Mouse (Mus musculus) MN1 (cell line): Measurements from ENCODE around the gene Uvssa.

Source experiments
- DNase-seq: peaks from one replicate; pipeline ENCODE4 v3.0.0-alpha.2; 2016; ENCODE audit warnings: low spot score

Uvssa gene

GRCm38 (mm10) chr5:33372331-33373038 lies 5.9 kb upstream of the Uvssa start:
- peak; percentile 24 for DNase-seq

GRCm38 (mm10) chr5:33377176-33377575 lies 1.2 kb upstream of the Uvssa start:
- DNase-seq = no peak

GRCm38 (mm10) chr5:33377801-33378301 lies 498 bp upstream of the Uvssa start:
- no peak for DNase-seq

- DNase-seq = no peak
Measured at GRCm38 (mm10) chr5:33387550-33387949, 9.2 kb downstream of the Uvssa start.

GRCm38 (mm10) chr5:33393803-33394202 lies 15.5 kb downstream of the Uvssa start:
- DNase-seq = peak; percentile 83

GRCm38 (mm10) chr5:33395693-33396092 lies 17.3 kb downstream of the Uvssa start:
- DNase-seq = no peak

GRCm38 (mm10) chr5:33396828-33397227 lies 18.5 kb downstream of the Uvssa start:
- no peak for DNase-seq

GRCm38 (mm10) chr5:33400819-33401218 lies 22.5 kb downstream of the Uvssa start:
- no peak for DNase-seq

- DNase-seq = no peak
Measured at GRCm38 (mm10) chr5:33420313-33420712, 42.0 kb downstream of the Uvssa start.

GRCm38 (mm10) chr5:33427461-33427860 lies 49.1 kb downstream of the Uvssa start:
- no peak for DNase-seq

GRCm38 (mm10) chr5:33430106-33430505 lies 51.8 kb downstream of the Uvssa start:
- DNase-seq = no peak

- DNase-seq = no peak
Measured at GRCm38 (mm10) chr5:33430511-33431172, 52.3 kb downstream of the Uvssa start.

GRCm38 (mm10) chr5:33431173-33432005 lies 53.0 kb downstream of the Uvssa start:
- DNase-seq = no peak

- no peak for DNase-seq
Measured at GRCm38 (mm10) chr5:33432057-33432935, 53.9 kb downstream of the Uvssa start.

GRCm38 (mm10) chr5:33433201-33434138 lies 55.1 kb downstream of the Uvssa start, which contains the start of gene Nkx1-1:
Gene Nkx1-1 (minus strand): TSS chr5:33433976.
- no peak for DNase-seq

- DNase-seq = no peak
Measured at GRCm38 (mm10) chr5:33434141-33434780, 55.9 kb downstream of the Uvssa start.

- DNase-seq = no peak
Measured at GRCm38 (mm10) chr5:33435151-33435550, 56.8 kb downstream of the Uvssa start.

- DNase-seq = no peak
Measured at GRCm38 (mm10) chr5:33435941-33436340, 57.6 kb downstream of the Uvssa start.

GRCm38 (mm10) chr5:33438214-33438613 lies 59.9 kb downstream of the Uvssa start:
- peak; percentile 44 for DNase-seq
